Mouse (Mus musculus): Measurements from ENCODE around the gene Siglece.

Gene Siglece

GRCm38 (mm10) chr7:43625794-43626422 is 34.1 kb downstream of the Siglece start:
- DNase-seq (ENCODE audit: low spot score in 2 of 2) = no peak

DNA sequence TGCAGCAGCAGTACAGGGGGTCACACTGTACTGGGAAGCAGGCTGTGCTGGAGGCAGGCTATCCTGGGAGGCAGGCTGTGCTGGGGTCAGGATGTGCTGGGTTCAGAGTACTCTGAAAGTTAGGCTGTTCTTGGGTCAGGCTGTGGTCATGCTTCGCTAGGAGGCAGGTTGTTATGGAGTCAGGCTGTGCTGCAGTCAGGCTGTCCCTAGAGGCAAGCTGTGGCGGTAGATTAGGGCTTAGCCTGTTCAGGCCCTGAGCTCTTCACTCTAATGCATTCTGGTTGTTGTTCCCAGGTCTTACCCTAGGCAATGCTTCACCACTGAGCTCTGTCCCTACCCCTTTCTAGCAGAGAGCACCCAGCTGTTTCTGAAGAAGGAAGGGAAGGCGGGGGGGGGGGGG is 34.9 kb downstream of the Siglece start:
- DNase-seq (ENCODE audit: low spot score in 2 of 2) = no peak

DNA sequence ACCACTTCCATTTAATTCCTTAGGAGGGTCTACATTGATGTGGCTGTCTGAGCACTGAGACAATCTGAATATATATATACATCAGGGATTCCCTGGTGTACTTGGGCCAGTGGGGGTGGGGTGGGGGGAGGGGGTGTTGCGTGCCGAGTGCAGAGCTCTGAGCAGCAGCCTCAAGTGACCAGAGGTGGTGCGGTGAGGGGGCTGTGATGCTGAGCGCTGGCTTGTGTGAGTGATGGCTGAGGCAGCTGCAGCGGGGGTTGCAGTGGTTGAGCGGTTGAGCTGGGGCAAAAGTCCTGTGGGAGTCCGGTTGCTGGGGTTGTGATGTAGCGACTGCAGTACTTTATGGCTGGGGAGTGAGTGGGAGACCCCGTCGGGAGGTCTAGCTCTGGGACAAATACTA is 36.1 kb downstream of the Siglece start:
- no peak for DNase-seq (ENCODE audit: low spot score in 2 of 2)

- no peak for DNase-seq (ENCODE audit: low spot score in 2 of 2)
Measured at GRCm38 (mm10) chr7:43622927-43623326, 37.0 kb downstream of the Siglece start.

GRCm38 (mm10) chr7:43613816-43614551 is 46.0 kb downstream of the Siglece start:
- DNase-seq (ENCODE audit: low spot score in 2 of 2) = no peak

GRCm38 (mm10) chr7:43608316-43608824 is 51.6 kb downstream of the Siglece start:
- DNase-seq (ENCODE audit: low spot score in 2 of 2) = no peak

DNA sequence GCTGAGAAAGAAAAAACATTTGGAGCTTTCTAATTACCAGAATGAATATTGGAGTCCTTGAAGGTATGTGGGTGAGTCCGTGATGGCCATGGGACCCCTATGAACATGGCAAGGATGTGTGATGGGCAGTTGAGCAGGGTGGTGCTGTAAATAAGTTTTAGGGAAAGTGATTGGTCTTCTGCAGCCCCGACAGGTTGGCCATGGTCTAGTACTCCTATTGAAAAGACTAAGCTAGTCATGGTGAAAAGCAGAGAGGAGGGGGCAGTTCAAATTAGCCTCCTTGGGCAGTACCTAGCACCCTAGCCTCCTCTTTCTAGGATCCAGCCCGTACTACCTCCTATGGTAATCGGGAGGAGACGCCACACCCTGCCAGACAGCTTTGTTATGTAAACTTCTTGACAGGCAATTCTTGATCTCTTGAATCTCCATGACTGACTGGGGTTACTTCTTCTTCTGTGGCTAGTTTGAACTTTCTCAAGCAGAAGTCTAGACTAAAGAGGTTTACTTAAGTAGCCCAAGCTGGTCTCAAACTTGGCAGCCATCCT is 52.1 kb downstream of the Siglece start:
- DNase-seq (ENCODE audit: low spot score in 2 of 2) = no peak

DNA sequence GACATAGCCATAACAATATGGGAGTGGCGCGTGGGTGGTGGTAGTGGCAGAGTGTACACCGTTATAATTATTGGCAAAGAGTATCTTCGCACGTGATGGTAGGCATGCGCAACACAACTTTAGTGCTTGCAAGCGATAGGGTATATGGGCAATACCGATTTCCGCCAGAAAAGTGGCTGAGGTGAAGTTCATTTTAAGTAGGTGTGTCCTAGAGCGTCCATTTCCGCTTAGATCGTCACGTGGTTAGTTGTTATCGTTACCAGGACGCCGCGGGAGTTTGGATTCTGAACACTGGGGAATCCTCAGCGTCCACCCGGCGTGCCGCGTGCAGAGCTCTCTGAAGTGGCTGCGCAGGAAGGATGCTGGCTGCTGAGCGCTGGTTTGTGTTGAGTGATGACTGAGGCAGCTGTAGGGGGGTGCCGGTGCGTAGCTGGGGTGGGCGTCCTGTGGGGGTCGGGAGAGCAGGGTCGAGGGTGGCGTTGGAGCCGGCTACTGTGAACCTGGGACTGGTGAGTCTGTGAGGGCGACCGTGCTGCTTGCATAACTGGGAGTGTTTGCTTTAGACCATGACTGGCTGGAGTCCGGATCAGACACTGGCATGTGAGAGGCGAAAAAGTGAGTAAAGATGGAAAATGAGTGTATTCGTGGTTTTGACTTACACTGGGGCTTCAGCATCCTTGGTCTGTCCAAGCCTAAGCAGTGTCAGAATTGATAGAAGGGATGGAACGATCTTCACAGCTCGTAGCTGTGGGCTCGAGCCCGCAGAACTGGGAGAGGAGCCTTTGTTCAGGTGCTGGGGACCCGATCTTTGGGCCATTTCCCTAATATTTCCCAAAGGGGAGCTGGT is 52.8 kb downstream of the Siglece start, which contains the start of gene Zfp819:
Gene Zfp819, plus strand, starts transcription at position 274 of the 847 bp plus-strand sequence.
- DNase-seq (ENCODE audit: low spot score in 2 of 2) = peak; percentile 85 to 91

- DNase-seq (ENCODE audit: low spot score in 2 of 2) = no peak
Measured at GRCm38 (mm10) chr7:43601884-43602283, 58.1 kb downstream of the Siglece start.

Data from right cerebral cortex, postnatal 10 days (tissue).